Mouse (Mus musculus): ENCODE results near the gene Stam2. TPM values are rescaled to one million over a fixed set of nuclear protein-coding genes. Genes with fewer than 3 reads are reported as not detected.

Gene Stam2
- polyA plus RNA-seq (2014; fragmentation: Illumina TruSeq; extraction: RNeasy Lipid Tissue Mini Kit (QIAGEN cat#74804); ENCODE audit: low read depth, low replicate concordance): 11.0 TPM

DNA sequence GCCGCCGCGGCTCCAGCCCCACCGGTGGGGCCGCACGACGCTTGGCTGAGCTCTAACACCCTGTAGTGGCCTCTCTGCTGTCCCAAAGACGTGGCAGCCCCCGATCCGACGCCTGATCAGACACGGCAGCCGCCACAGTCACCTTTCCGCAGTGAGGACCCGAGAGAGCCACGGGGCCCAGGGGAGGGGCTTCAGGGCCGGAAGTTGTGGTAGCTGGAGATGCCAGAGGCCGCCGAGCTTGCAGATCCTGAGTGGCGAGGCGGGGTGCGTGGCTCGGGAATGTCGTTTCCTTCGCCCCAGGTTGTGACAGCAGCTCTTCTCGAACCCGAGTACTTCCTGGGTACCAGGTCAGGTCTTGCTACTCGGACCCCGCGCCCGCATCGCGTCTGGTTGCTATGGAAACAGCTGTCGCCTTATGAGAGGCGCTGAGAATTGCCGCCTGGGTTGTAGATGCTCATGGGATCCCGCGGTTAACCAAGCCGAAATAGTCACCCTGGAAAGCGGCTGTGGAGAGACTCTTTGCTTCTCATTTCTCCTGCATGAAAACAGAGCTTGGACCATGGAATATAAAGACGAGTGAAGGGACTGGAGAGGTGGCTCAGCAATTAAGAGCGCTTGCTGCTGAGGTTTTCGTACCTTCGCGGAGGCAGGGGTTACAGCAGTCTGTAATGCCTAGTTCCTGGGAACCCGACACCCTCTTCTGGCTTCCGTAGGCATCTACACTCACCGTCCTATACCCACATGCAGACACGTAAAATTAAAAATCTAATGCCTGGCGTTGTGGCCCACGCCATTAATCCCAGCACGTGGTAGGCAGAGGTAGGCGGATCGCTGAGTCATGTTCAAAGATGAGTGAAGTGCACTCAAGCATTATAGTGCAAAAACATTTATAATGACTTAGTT, at the start of gene Stam2:
Gene Stam2, minus strand, starts transcription at position 26 of the 903 bp plus-strand sequence.

GRCm38 (mm10) chr2:52676023-52676912, 65.8 kb downstream of the Stam2 start, which contains the start of gene Cacnb4:
Gene Cacnb4 (minus strand): TSS chr2:52676831.

Other genes starting within 250 kb of the Stam2 start
- 0.08 TPM for gene Cacnb4, start 65.5 kb downstream of the Stam2 start, polyA plus RNA-seq (2014; fragmentation: Illumina TruSeq; extraction: RNeasy Lipid Tissue Mini Kit (QIAGEN cat#74804); ENCODE audit: low read depth, low replicate concordance)
- 12.3 TPM for gene Fmnl2, start 115.6 kb upstream of the Stam2 start, polyA plus RNA-seq (2014; fragmentation: Illumina TruSeq; extraction: RNeasy Lipid Tissue Mini Kit (QIAGEN cat#74804); ENCODE audit: low read depth, low replicate concordance)